Mouse (Mus musculus) left cerebral cortex, postnatal 36 days (tissue): Measurements from ENCODE around the gene Gm10337. TPM values are rescaled to one million over a fixed set of nuclear protein-coding genes. Genes with fewer than 3 reads are reported as not detected.

Experiments
- DNase-seq, 2 experiments: peaks; one replicate each; pipeline ENCODE4 v3.0.0; 2021 to 2022; ENCODE audit warnings: low spot score in 2 of 2, mixed read lengths in 1 of 2
- intact Hi-C: fragments of 180-260 bp; cut with DNase I; formaldehyde crosslinking; loops from one replicate; pipeline ENCODE4 v1.15.1; 2025
- total RNA-seq, 2 experiments: library from RNA; stranded (reverse); gene quantifications; 2 replicates each; pipeline ENCODE4 v1.2.3; 2021

Gene Gm10337
- total RNA-seq, result not detected

GRCm38 (mm10) chr15:102503447-102503846 lies at the start of gene Gm10337:
Gene Gm10337 (plus strand): TSS chr15:102503722.
- DNase-seq, result no peak
- intact Hi-C loops, result no loop called here

- DNase-seq, result no peak
- intact Hi-C loops, result no loop called here
Measured at GRCm38 (mm10) chr15:102455993-102456392, 47.5 kb upstream of the Gm10337 start.

GRCm38 (mm10) chr15:102458050-102458736 lies 45.3 kb upstream of the Gm10337 start:
- intact Hi-C loops, result no loop called here
- no peak for DNase-seq

- intact Hi-C loops, result no loop called here
- DNase-seq, result peak; percentile 84 to 88
Measured at GRCm38 (mm10) chr15:102458904-102459317, 44.6 kb upstream of the Gm10337 start, which contains the start of gene Prr13. Gene Prr13 (plus strand): TSS chr15:102459028.

GRCm38 (mm10) chr15:102459381-102459780 lies 44.1 kb upstream of the Gm10337 start:
- no peak for DNase-seq
- intact Hi-C loops, result no loop called here

GRCm38 (mm10) chr15:102459847-102460246 lies 43.7 kb upstream of the Gm10337 start:
- intact Hi-C loops, result no loop called here
- no peak for DNase-seq

- no peak for DNase-seq
- intact Hi-C loops, result no loop called here
Measured at GRCm38 (mm10) chr15:102460409-102460808, 43.1 kb upstream of the Gm10337 start.

GRCm38 (mm10) chr15:102460971-102461370 lies 42.6 kb upstream of the Gm10337 start:
- intact Hi-C loops, result no loop called here
- DNase-seq, result no peak

GRCm38 (mm10) chr15:102461430-102462075 lies 42.0 kb upstream of the Gm10337 start:
- intact Hi-C loops, result no loop called here
- no peak for DNase-seq

GRCm38 (mm10) chr15:102463666-102464065 lies 39.9 kb upstream of the Gm10337 start:
- intact Hi-C loops, result no loop called here
- DNase-seq, result no peak

- intact Hi-C loops, result no loop called here
- no peak for DNase-seq
Measured at GRCm38 (mm10) chr15:102468675-102469370, 34.7 kb upstream of the Gm10337 start.

- intact Hi-C loops, result loop anchor here (1.0 kb wide), 1 partner anchor 48 kb away; the partner anchor contains the start of gene Tarbp2
- peak; percentile 96 to 97 for DNase-seq
Measured at GRCm38 (mm10) chr15:102470183-102470604, 33.3 kb upstream of the Gm10337 start, which contains the start of gene Pcbp2. Gene Pcbp2 (plus strand): TSS chr15:102470539.

- DNase-seq, result peak; percentile 80 to 82
- intact Hi-C loops, result loop anchor here (1.0 kb wide), 1 partner anchor 48 kb away; the partner anchor contains the start of gene Tarbp2
Measured at GRCm38 (mm10) chr15:102470605-102471294, 32.8 kb upstream of the Gm10337 start.

GRCm38 (mm10) chr15:102471295-102471645 lies 32.3 kb upstream of the Gm10337 start:
- intact Hi-C loops, result no loop called here
- no peak for DNase-seq

- no peak for DNase-seq
Measured at GRCm38 (mm10) chr15:102471727-102472126, 31.8 kb upstream of the Gm10337 start.

GRCm38 (mm10) chr15:102473246-102473645 lies 30.3 kb upstream of the Gm10337 start:
- intact Hi-C loops, result no loop called here

More at GRCm38 (mm10) chr15:102471727-102472126, 31.8 kb upstream of the Gm10337 start:
- intact Hi-C loops, result no loop called here

GRCm38 (mm10) chr15:102474520-102474919 lies 29.0 kb upstream of the Gm10337 start:
- DNase-seq, result no peak
- intact Hi-C loops, result no loop called here

More at GRCm38 (mm10) chr15:102473246-102473645, 30.3 kb upstream of the Gm10337 start:
- DNase-seq, result no peak

GRCm38 (mm10) chr15:102483136-102483535 lies 20.4 kb upstream of the Gm10337 start:
- intact Hi-C loops, result no loop called here
- no peak for DNase-seq

- intact Hi-C loops, result no loop called here
Measured at GRCm38 (mm10) chr15:102485853-102486252, 17.7 kb upstream of the Gm10337 start.

GRCm38 (mm10) chr15:102487664-102488063 lies 15.9 kb upstream of the Gm10337 start:
- intact Hi-C loops, result no loop called here
- DNase-seq, result no peak

More at GRCm38 (mm10) chr15:102485853-102486252, 17.7 kb upstream of the Gm10337 start:
- DNase-seq, result no peak
